Mouse (Mus musculus): ENCODE measurements at regions not wholly inside any gene's neighbourhood (a gene's known extent, or its start where the extent isn't known, plus 50 kb on each side); places are given as distances from the start of the nearest gene placed in this dataset.

DNA sequence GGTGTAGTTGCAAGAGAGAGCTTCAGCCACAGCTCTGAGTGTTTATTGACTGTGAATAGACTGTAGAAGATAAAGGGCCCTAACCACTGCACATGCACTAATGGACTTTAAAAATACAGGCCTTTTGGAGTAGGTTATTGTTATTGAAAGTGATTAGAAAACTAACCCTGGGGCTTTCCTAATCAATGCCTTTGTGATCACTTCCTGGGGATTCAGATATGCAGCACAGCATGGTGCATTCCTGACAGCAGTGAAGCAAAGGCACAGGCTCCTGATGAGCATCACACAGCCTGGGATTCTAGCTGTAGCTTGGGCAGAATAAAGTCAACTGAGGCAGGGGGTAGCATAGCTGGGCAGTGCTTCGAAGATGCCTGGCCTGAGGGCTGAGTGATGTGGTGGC, 87.3 kb downstream of the Gm11077 start:
- no peak for TF ChIP-seq POLR2A (IDR thresholded peaks at IDR 0.05; ENCODE audit: borderline replicate concordance, low read depth, low read length)
- TF ChIP-seq CTCF (IDR thresholded peaks at IDR 0.05; ENCODE audit: low read depth, low read length) = no peak

DNA sequence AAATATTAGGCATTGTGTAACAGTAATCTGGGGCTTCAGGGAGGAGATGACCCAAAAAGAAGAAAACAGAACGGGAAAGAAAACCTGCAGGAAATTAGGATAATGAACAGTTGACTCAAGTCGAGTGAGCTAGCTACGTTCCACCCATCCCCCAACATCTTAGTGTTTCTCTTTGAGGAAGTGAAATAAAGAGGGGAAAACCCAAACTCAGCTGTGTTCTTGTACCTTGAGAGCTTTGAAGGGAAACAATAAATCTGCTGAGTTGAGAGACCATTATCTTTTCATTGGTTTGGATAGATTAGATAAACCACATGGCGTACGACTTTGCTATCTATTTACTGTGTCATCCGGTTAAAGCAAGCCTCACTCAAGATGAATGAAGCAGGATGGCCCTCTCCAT, 87.7 kb downstream of the Gm11077 start:
- TF ChIP-seq CTCF (IDR thresholded peaks at IDR 0.05; ENCODE audit: low read depth, low read length) = no peak
- no peak for TF ChIP-seq POLR2A (IDR thresholded peaks at IDR 0.05; ENCODE audit: borderline replicate concordance, low read depth, low read length)

More for the DNA sequence above, 87.3 kb downstream of the Gm11077 start:
- Histone ChIP-seq H3K4me3 (ENCODE audit: insufficient read depth, low read length) (no peak overlapping the region), H3K4me1 (ENCODE audit: control insufficient read depth, insufficient read depth, low read length) (peaks cover 27% of the 10 kb centered on the region), H3K27ac (ENCODE audit: insufficient read depth, low read depth, low read length) (no peak overlapping the region)

DNA sequence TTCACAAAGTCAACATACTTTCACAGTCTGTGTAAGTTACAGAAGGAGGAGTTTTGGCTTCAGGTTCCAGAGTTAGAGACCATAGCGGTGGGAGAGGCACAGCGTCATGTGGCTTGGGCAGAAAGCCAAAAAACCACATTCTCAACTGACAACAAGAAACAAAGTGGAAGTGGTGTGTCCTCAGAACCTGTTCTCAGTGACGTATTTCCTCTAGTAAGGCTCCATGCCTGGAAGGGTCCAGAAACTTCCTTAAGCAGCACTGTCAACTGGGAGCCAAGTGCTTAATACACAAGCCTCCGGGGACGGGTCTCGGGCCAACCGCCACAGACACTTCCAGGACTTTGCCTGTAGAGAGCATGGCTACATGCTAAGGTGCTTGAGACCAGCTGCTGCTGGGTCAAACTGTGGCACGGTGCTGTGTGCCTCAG, 90.4 kb downstream of the Gm11077 start:
- H3K4me3 ChIP-seq (ENCODE audit: insufficient read depth, low read length) = no peak overlapping the region
- H3K4me1 ChIP-seq (ENCODE audit: control insufficient read depth, insufficient read depth, low read length) = peaks cover 27% of the 10 kb centered on the region
- TF ChIP-seq POLR2A (IDR thresholded peaks at IDR 0.05; ENCODE audit: borderline replicate concordance, low read depth, low read length) = no peak
- TF ChIP-seq CTCF (IDR thresholded peaks at IDR 0.05; ENCODE audit: low read depth, low read length) = no peak
- H3K27ac ChIP-seq (ENCODE audit: insufficient read depth, low read depth, low read length) = no peak overlapping the region

More for the DNA sequence above, 87.7 kb downstream of the Gm11077 start:
- peak overlapping the region; percentile 11; the same call in 1 of the 2 replicates for H3K27ac ChIP-seq (ENCODE audit: insufficient read depth, low read depth, low read length)
- H3K4me1 ChIP-seq (ENCODE audit: control insufficient read depth, insufficient read depth, low read length) = peaks cover 27% of the 10 kb centered on the region
- H3K4me3 ChIP-seq (ENCODE audit: insufficient read depth, low read length) = no peak overlapping the region

DNA sequence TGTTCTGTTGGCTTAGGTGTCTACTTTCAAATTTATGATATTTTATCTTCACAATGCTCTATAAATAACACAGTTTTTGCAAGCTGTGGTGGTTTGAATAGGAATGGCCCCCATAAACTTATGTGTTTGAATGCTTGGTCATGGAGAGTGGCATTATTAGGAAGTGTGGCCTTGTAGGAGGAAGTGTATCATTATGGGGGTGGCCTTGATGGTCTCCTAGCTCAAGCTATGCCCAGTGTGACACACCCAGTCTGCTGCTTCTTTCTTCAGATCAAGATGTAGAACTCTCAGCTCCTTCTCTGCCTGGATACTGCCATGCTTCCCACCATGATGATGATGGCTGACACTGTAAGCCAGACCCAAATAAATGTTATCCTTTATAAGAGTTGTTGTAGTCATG, 97.4 kb downstream of the Gm11077 start:
- Histone ChIP-seq H3K27ac (ENCODE audit: insufficient read depth, low read depth, low read length) (no peak overlapping the region), H3K4me3 (ENCODE audit: insufficient read depth, low read length) (no peak overlapping the region), H3K4me1 (ENCODE audit: control insufficient read depth, insufficient read depth, low read length) (no peaks in the 10 kb centered on the region)
- no peak for TF ChIP-seq CTCF (IDR thresholded peaks at IDR 0.05; ENCODE audit: low read depth, low read length)
- TF ChIP-seq POLR2A (IDR thresholded peaks at IDR 0.05; ENCODE audit: borderline replicate concordance, low read depth, low read length) = no peak

DNA sequence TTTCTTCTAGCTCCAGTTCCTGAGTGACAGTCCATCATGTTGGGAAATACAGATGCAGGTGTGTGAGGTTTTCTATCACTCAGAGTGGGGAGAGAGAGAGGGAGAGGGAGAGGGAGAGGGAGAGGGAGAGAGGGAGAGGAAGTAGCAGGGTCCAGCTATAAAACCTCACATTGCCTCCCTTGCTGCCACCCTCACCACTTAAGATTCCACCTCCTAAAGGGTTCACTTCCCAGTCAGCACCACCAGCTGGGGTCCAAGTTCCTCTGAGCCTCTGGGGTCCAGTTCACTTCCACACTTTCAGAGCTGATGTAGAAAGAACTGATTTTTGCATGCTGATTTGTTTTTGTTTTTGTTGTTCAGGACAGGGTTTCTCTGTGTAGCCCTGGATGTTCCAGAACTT, 98.6 kb downstream of the Gm11077 start:
- Histone ChIP-seq H3K4me3 (ENCODE audit: insufficient read depth, low read length) (no peak overlapping the region), H3K4me1 (ENCODE audit: control insufficient read depth, insufficient read depth, low read length) (no peaks in the 10 kb centered on the region), H3K27ac (ENCODE audit: insufficient read depth, low read depth, low read length) (no peak overlapping the region)
- TF ChIP-seq CTCF (IDR thresholded peaks at IDR 0.05; ENCODE audit: low read depth, low read length) (no peak), POLR2A (IDR thresholded peaks at IDR 0.05; ENCODE audit: borderline replicate concordance, low read depth, low read length) (no peak)

DNA sequence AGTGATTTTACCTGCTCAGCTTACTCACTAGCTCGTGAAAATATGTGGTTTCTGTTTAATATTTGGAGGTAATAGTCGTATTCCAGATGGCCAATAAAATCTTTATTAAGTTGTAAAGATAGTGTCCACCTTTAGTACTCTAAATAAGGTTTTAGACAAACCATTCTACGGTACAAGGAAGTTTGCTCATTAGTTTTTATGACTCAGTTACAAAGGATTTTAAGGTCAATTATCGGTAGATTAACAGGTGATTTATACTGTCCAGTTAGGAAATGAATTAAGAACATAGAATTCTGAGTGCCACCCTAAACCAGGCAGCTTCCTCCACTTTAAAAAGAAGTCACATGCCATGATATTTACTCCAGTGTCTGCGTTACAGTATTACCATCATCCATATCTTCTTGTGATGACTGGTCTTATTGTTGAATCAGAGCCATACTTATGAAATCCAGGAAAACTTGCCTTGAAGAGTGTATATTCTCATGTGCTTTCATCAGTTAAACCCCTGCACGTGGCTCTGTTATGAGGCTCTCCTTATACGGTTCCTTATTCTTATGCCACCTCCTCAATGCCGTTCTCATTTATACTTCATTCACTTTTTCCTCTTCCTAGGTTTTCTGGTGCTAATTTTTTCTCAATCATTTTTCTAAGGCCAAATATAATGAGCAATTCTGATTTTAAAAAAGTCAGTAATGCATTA, 114.4 kb downstream of the Gm11077 start:
- Histone ChIP-seq H3K4me3 (ENCODE audit: insufficient read depth, low read length) (no peak overlapping the region), H3K4me1 (ENCODE audit: control insufficient read depth, insufficient read depth, low read length) (no peaks in the 10 kb centered on the region), H3K27ac (ENCODE audit: insufficient read depth, low read depth, low read length) (no peak overlapping the region)
- TF ChIP-seq POLR2A (IDR thresholded peaks at IDR 0.05; ENCODE audit: borderline replicate concordance, low read depth, low read length) = no peak
- no peak for TF ChIP-seq CTCF (IDR thresholded peaks at IDR 0.05; ENCODE audit: low read depth, low read length)

DNA sequence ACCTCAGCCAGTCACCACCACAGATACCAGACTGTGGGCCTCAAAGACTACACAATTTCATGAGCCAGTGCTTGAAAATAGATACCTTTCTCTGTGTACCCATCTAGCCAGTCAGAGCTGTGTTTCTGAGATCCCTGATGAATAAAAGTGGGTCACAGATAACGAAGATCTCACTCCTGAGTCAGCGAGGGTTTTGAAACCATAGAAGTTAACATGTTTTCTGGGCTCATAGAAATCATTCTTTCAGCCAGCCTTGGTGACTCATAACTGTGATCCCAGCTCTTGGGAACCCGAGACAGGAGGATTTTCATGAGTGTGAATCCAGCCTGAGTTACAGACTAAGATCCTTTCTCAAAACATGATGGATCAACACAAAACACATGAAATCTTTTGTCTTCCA, 118.1 kb downstream of the Gm11077 start:
- TF ChIP-seq CTCF (IDR thresholded peaks at IDR 0.05; ENCODE audit: low read depth, low read length) = no peak
- TF ChIP-seq POLR2A (IDR thresholded peaks at IDR 0.05; ENCODE audit: borderline replicate concordance, low read depth, low read length) = no peak
- H3K4me1 ChIP-seq (ENCODE audit: control insufficient read depth, insufficient read depth, low read length) = no peaks in the 10 kb centered on the region
- H3K4me3 ChIP-seq (ENCODE audit: insufficient read depth, low read length) = no peak overlapping the region
- H3K27ac ChIP-seq (ENCODE audit: insufficient read depth, low read depth, low read length) = no peak overlapping the region

DNA sequence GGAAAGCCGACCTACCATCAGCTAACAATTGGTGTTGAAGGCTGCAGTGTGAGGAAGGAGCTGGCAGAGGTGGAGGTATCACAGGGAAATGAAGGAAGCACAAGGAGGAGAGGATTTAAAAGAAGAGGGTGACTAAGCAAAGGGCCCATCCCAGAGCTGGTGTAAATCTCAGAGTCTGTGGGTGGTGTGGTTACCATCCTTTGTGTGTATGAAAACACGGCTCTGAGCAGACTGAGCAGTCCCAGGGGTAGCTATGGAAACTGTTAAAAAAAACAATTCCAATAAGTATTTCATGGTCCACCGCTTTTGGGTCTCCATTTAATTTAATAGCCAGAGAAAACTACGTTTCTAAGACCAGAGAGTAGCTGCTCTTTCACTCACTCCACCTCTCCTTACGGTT, 123.3 kb downstream of the Gm11077 start:
- Histone ChIP-seq H3K4me3 (ENCODE audit: insufficient read depth, low read length) (no peak overlapping the region), H3K4me1 (ENCODE audit: control insufficient read depth, insufficient read depth, low read length) (no peaks in the 10 kb centered on the region), H3K27ac (ENCODE audit: insufficient read depth, low read depth, low read length) (no peak overlapping the region)
- TF ChIP-seq POLR2A (IDR thresholded peaks at IDR 0.05; ENCODE audit: borderline replicate concordance, low read depth, low read length) (no peak), CTCF (IDR thresholded peaks at IDR 0.05; ENCODE audit: low read depth, low read length) (no peak)

DNA sequence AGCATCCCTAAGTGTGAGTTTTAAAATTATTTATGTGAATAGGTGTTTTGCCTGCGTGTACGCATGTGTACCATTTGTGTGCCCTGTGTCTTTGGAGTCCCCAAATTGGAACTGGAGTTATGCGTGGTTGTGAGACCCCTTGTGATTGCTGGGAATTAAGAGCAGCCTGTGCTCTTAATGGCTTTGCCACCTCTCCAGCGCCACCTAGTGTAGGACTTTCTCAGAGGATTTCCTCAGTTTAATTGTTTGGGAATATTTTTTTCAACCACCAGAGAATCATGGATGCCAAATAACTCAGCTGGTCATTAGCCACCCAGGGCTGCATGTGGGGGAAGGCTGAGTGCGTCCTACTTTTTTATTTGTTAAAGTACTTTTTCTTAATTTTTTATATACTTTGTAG, 124.4 kb downstream of the Gm11077 start:
- TF ChIP-seq POLR2A (IDR thresholded peaks at IDR 0.05; ENCODE audit: borderline replicate concordance, low read depth, low read length) = no peak
- TF ChIP-seq CTCF (IDR thresholded peaks at IDR 0.05; ENCODE audit: low read depth, low read length) = peak; percentile 79
- Histone ChIP-seq H3K4me3 (ENCODE audit: insufficient read depth, low read length) (no peak overlapping the region), H3K4me1 (ENCODE audit: control insufficient read depth, insufficient read depth, low read length) (no peaks in the 10 kb centered on the region), H3K27ac (ENCODE audit: insufficient read depth, low read depth, low read length) (no peak overlapping the region)

DNA sequence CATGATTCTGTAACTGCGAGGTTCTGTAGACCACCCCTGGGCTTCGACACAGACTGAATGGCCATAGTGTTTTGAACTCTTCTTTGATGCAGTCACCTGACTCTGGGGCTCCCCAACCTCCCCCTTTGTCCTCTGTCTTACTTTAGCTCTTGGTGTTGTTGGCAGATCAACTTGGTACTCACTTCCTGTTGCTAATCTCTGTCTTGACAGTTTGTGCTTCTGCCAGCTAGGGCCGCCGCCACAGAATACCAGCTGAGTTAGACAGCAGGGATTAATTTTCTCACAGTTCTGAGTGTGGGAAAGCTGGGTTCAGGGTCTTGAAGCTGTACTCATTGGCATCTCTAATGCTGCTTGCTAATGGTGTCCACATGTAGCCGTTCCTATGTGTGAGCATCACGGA, 125.6 kb downstream of the Gm11077 start:
- H3K27ac ChIP-seq (ENCODE audit: insufficient read depth, low read depth, low read length) = no peak overlapping the region
- H3K4me1 ChIP-seq (ENCODE audit: control insufficient read depth, insufficient read depth, low read length) = no peaks in the 10 kb centered on the region
- TF ChIP-seq POLR2A (IDR thresholded peaks at IDR 0.05; ENCODE audit: borderline replicate concordance, low read depth, low read length) = no peak
- no peak for TF ChIP-seq CTCF (IDR thresholded peaks at IDR 0.05; ENCODE audit: low read depth, low read length)
- no peak overlapping the region for H3K4me3 ChIP-seq (ENCODE audit: insufficient read depth, low read length)
